Mouse (Mus musculus): ENCODE data around the gene Kpna6.

GRCm38 (mm10) chr4:129621283-129621841, 51.2 kb downstream of the Kpna6 start:
- TF ChIP-seq CTCF (IDR thresholded peaks at IDR 0.05; ENCODE audit: low read depth, low read length) (no peak), EP300 (IDR thresholded peaks at IDR 0.05; ENCODE audit: insufficient read depth, low read depth, low read length) (no peak)
